Mouse (Mus musculus): Measurements from ENCODE around the gene Mboat7.

The Mboat7 gene

DNA sequence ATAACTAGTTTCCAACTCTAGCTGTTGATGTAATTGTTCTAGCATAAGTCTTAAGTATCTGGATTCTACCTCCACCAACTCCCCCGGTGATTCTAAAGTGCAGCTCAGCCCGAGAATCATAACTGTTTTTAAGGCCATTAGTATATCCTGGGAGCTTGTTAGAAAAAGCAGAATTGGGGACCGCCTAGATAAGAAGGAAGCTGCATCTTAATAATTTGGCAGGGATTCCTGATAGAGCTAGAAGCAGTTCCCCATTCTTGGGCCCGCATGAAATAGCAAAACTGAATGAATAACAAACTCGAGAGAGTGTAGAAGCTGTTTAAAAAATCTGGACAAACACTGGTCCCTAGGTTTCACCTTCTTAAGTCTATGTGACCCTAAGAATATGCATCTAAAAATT is 49.9 kb downstream of the Mboat7 start:
- DNase-seq, result no peak

GRCm38 (mm10) chr7:3630478-3630815 is 62.9 kb downstream of the Mboat7 start:
- DNase-seq, result no peak

DNA sequence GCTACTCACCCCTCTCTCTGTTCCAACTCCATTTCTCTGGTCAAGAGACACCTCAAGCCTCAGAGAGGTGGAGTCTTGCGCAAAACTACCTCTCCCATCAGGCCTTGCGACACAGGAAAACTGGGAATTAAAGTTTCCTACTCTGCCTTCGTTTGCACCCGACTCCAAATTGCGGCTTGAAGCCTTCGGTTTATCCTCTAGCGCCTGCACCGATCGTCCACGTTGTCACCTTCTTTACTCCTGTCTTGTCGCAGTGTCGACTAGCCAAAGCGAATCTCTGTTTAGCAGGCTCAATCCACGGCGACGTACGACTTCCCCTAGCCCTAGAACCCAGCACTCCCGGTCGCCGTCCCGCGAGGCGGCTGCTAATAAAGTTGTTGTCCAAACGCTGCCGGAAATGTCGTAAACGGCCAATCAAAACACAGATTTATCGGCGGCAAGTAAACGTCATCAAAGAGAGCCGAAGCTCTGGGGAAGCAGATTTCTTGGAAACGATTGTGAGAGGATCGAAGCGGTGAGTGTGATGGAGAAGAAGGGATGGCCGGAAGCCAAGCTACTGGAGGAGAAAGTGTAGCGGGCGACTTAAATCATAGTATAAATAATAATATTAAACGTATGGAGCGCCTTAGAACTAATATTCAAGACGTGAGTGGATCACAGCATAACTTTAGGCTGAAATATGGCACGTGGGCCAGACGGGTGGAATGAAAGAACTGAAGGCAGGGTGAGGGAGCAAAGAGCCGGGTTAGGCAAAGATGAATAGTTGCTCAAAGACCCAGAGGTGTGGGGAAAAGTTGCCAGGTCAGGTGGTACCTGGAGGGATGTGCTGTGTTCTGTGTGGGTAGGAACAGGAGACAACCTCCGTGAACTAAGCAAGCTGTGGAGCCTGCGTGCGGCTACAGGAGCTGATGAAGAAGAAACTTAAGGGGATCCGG is 63.5 kb downstream of the Mboat7 start, which contains the start of the genes Tfpt and Prpf31:
Gene Tfpt, minus strand, starts transcription at position 387 of the 935 bp plus-strand sequence.
Gene Prpf31, plus strand, starts transcription at position 443 of the 935 bp plus-strand sequence.
- peak; percentile 93 to 94 for DNase-seq

GRCm38 (mm10) chr7:3629030-3629429 is 64.3 kb downstream of the Mboat7 start:
- no peak for DNase-seq
